Mouse (Mus musculus) ES-E14 (cell line): ENCODE results near the gene Eif5. TPM values are rescaled to one million over a fixed set of nuclear protein-coding genes. Genes with fewer than 3 reads are reported as not detected.
A peak's percentile ranks its signal among the peaks of the same experiment; 100 is the strongest.

Source experiments
- DNase-seq: peaks from one replicate; pipeline ENCODE4 v3.0.0-alpha.2; 2013; ENCODE audit warnings: low read depth, low spot score
- H3K27ac ChIP-seq: 2 replicates; pipeline ENCODE4 v1.5.1; 2012; ENCODE audit warnings: low read depth, mild to moderate bottlenecking, low read length, moderate library complexity, mixed read lengths; ENCODE audit not compliant: poor library complexity, insufficient read depth, severe bottlenecking
- H3K36me3 ChIP-seq: 2 replicates; pipeline ENCODE4 v1.6.1; 2012; ENCODE audit warnings: mild to moderate bottlenecking, low read length, moderate library complexity, mixed read lengths; ENCODE audit not compliant: control insufficient read depth, poor library complexity, insufficient read depth, severe bottlenecking
- H3K4me1 ChIP-seq, 2 experiments: fragments of 150-350 bp in 1 of 2; sonication (generic) in 1 of 2; 2 replicates each; pipeline ENCODE4 v1.6.1; 2012; ENCODE audit warnings: low read length in 2 of 2, mild to moderate bottlenecking in 1 of 2, mixed read lengths in 1 of 2; ENCODE audit not compliant: control insufficient read depth in 2 of 2, insufficient read depth in 2 of 2, poor library complexity in 1 of 2
- H3K4me3 ChIP-seq, 2 experiments: fragments of 150-350 bp in 1 of 2; sonication (generic) in 1 of 2; 2 replicates each; pipeline ENCODE4 v1.5.1; 2012; ENCODE audit warnings: low read length in 2 of 2, low read depth in 1 of 2, mild to moderate bottlenecking in 1 of 2, mixed read lengths in 1 of 2; ENCODE audit not compliant: insufficient read depth in 1 of 2, poor library complexity in 1 of 2, severe bottlenecking in 1 of 2
- H3K9ac ChIP-seq: 2 replicates; pipeline ENCODE4 v1.6.1; 2012; ENCODE audit warnings: low read depth, mild to moderate bottlenecking, low read length, mixed read lengths; ENCODE audit not compliant: poor library complexity, insufficient read depth, severe bottlenecking
- H3K9me3 ChIP-seq: fragments of 150-350 bp; sonication (generic); 2 replicates; pipeline ENCODE4 v1.6.1; 2012; ENCODE audit warnings: low read depth, mild to moderate bottlenecking, low read length; ENCODE audit not compliant: control insufficient read depth, insufficient read depth
- CHD2 ChIP-seq: IDR thresholded peaks from 2 replicates; pipeline ENCODE4 v1.6.1; 2014; ENCODE audit warnings: mild to moderate bottlenecking, low read depth, low read length, inconsistent platforms
- HCFC1 ChIP-seq: IDR thresholded peaks from 2 replicates; pipeline ENCODE4 v1.6.1; 2012; ENCODE audit warnings: low read length, inconsistent platforms, borderline replicate concordance; ENCODE audit not compliant: insufficient read depth
- MAFK ChIP-seq: IDR thresholded peaks from 2 replicates; pipeline ENCODE4 v1.6.1; 2014; ENCODE audit warnings: mild to moderate bottlenecking, low read depth, low read length, inconsistent platforms; ENCODE audit not compliant: insufficient read depth
- ZC3H11A ChIP-seq: IDR thresholded peaks from 2 replicates; pipeline ENCODE4 v1.6.1; 2012; ENCODE audit warnings: low read depth, mild to moderate bottlenecking, inconsistent platforms, low read length, borderline replicate concordance
- ZNF384 ChIP-seq: IDR thresholded peaks from 2 replicates; pipeline ENCODE4 v1.6.1; 2012; ENCODE audit warnings: low read depth, low read length, inconsistent platforms
- in situ Hi-C, 2 experiments: fragments of 600-800 bp; cut with MboI; formaldehyde crosslinking; loops; one replicate each; pipeline ENCODE4 v1.15.1; 2025; ENCODE audit warnings: low sequenced_read_pairs in 2 of 2, inconsistent platforms in 1 of 2; ENCODE audit not compliant: unreplicated experiment in 2 of 2
- total RNA-seq: library from RNA; depleted of rRNA; stranded (reverse); fragments of 300-350 nt; gene quantifications from 2 replicates; pipeline ENCODE4 v1.2.3, GENCODE M21; 2012

Gene Eif5
- total RNA-seq, 1 experiment = 269 TPM

DNA sequence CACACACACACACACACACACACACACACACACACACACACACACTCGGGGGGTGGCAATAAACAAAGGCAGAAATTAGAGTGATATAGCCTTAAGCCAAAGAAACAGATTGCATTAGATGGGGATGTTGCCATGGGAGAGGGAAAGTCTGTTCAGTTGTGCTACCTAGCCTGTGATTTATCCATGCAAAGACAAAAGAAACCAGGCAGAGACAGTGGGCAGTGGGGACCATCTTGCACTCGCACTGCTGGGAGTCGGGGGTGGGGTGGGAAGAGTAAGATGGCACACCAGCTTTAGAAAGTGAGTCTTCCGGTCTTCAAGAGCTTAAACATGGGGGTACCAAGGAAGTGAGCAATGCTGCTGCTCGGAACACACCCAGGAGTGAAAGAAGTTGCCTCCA lies 22.5 kb downstream of the Eif5 start:
- Histone ChIP-seq H3K9ac (no peak overlapping the region), H3K27ac (no peak overlapping the region), H3K4me1 (peaks cover 0 to 6% of the 10 kb centered on the region in 2 experiments; a peak in 1 of 4 replicates), H3K4me3 (no peak overlapping the region), H3K36me3 (no peaks in the 10 kb centered on the region), H3K9me3 (no peaks in the 10 kb centered on the region)
- TF ChIP-seq CHD2 (no peak), HCFC1 (no peak), ZNF384 (no peak), ZC3H11A (no peak), MAFK (no peak)
- DNase-seq = no peak
- in situ Hi-C loops = no loop called here

DNA sequence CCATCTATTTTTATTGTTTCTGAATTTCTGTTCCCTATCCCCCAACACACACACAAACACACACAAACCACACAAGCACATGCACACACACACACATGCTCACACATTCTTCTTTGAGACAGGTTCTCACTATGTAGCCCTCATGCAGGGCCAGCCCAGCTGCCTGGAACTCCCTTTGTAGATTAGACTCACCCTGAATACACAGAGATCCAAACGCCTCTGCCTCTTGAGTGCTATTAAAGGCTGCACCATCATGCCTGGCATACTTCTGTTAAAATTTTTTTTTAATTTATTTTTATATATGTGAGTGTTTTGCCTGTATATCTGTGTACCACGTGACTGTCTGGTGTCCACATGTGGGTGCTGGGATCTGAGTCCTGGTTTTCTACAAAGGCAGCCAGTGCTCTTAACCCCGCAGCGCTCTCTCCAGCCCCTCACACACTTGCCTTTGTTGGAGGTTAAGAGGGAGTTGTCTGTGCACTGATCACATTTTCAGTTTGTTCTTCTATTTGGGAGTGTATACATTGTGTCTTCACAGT lies 24.5 kb downstream of the Eif5 start:
- DNase-seq = no peak
- Histone ChIP-seq H3K27ac (no peak overlapping the region), H3K9me3 (no peaks in the 10 kb centered on the region), H3K36me3 (no peaks in the 10 kb centered on the region), H3K4me3 (no peak overlapping the region), H3K9ac (no peak overlapping the region), H3K4me1 (peaks cover 0 to 3% of the 10 kb centered on the region in 2 experiments; a peak in 1 of 4 replicates)
- in situ Hi-C loops = no loop called here
- TF ChIP-seq CHD2 (no peak), MAFK (no peak)

DNA sequence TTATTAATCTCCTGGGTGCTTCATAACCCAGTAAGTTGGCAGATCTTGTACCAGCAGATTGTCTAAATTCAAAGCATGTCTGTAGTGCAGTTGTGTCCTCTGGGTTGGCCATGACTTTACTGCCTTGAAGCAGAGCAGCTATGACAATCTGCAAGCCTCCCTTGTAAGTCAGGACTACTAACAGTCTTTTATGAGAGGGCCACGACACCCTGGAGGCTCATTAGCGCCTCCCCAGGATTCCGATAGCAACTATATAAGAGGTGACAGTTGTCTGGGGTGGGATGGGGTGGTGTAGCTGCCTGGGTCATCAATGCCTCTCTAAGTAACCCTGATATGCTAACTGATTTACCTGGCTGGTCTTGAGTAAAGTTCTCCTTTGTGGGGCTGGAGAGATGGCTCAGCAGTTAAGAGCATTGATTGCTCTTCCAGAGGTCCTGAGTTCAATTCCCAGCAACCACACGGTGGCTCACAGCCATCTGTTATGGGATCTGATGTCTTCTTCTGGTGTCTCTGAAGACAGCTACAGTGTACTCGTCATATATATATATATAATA lies 25.3 kb downstream of the Eif5 start:
- Histone ChIP-seq H3K9me3 (no peaks in the 10 kb centered on the region), H3K4me3 (no peak overlapping the region), H3K27ac (no peak overlapping the region), H3K9ac (no peak overlapping the region), H3K4me1 (peaks cover 0 to 3% of the 10 kb centered on the region in 2 experiments; a peak in 1 of 4 replicates), H3K36me3 (no peaks in the 10 kb centered on the region)
- no peak for TF ChIP-seq ZNF384
- no peak for TF ChIP-seq HCFC1
- no peak for TF ChIP-seq CHD2
- TF ChIP-seq ZC3H11A = no peak
- TF ChIP-seq MAFK = no peak
- DNase-seq = no peak
- in situ Hi-C loops = no loop called here

DNA sequence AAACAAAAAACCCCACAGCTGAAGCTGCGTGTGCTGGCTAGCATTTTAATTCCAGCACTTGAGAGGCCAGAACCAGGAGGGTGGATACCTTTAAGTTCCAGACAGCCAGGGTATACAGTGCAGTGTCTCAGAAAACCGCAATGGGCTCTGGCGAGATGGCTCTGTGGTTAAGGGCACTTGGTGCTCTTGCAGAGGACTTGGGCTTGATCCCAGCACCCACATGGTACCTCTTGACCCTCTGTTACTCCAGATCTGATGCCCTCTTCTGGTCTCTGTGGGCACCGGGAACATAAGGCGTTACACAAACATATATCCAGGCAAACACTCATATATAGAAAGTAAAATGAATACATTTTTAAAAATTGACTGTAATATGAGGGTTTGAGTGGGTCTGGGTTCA lies 27.5 kb downstream of the Eif5 start:
- Histone ChIP-seq H3K36me3 (no peaks in the 10 kb centered on the region), H3K4me1 (peaks cover 0 to 3% of the 10 kb centered on the region in 2 experiments; a peak in 1 of 4 replicates), H3K9me3 (no peaks in the 10 kb centered on the region), H3K9ac (no peak overlapping the region), H3K27ac (no peak overlapping the region), H3K4me3 (no peak overlapping the region)
- no peak for TF ChIP-seq HCFC1
- TF ChIP-seq ZNF384 = no peak
- no peak for TF ChIP-seq CHD2
- no peak for TF ChIP-seq ZC3H11A
- TF ChIP-seq MAFK = no peak
- in situ Hi-C loops = no loop called here
- DNase-seq = no peak

DNA sequence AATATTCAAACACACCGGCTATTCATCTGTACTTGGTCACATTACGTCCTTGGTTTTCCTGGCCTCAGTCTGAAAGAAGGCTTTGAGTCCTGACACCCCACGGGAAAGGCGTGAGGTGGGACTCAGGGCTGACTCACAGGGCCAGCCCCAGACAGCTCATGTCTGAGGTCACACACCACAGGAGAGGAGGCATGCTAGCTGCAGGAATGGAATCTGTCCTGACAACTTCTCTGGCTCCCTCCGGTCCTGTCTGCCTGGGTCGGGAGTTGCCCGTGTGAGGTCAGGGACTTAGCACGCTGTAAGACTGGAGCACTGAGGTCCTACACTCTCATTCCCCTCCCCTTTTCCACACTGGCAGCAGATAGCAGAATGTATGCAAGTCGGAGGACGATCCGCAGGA lies 31.0 kb downstream of the Eif5 start:
- peak overlapping the region; percentile 23; the same call in 1 of the 2 replicates for H3K9ac ChIP-seq
- no peaks in the 10 kb centered on the region for H3K9me3 ChIP-seq
- H3K4me3 ChIP-seq = peak overlapping the region; percentile 14 to 18; a peak in 1 of 4 replicates
- no peak overlapping the region for H3K27ac ChIP-seq
- DNase-seq = no peak
- TF ChIP-seq HCFC1 = no peak
- TF ChIP-seq CHD2 = no peak
- no peak for TF ChIP-seq MAFK
- in situ Hi-C loops = no loop called here
- H3K4me1 ChIP-seq = peaks cover 0 to 5% of the 10 kb centered on the region in 2 experiments; a peak in 1 of 4 replicates
- no peaks in the 10 kb centered on the region for H3K36me3 ChIP-seq
